Mouse (Mus musculus) liver, embryonic 14 days (tissue): ENCODE results near the gene Vmn1r27. TPM values are rescaled to one million over a fixed set of nuclear protein-coding genes. Genes with fewer than 3 reads are reported as not detected.

Experiments used
- polyA plus RNA-seq: library from polyadenylated mRNA; depleted of rRNA; stranded (reverse); fragments of >200 nt; gene quantifications from 2 replicates; pipeline ENCODE4 v1.2.3, GENCODE M21; 2012; rRNA removed

Gene Vmn1r27
- polyA plus RNA-seq, result not detected in 2 replicates

DNA sequence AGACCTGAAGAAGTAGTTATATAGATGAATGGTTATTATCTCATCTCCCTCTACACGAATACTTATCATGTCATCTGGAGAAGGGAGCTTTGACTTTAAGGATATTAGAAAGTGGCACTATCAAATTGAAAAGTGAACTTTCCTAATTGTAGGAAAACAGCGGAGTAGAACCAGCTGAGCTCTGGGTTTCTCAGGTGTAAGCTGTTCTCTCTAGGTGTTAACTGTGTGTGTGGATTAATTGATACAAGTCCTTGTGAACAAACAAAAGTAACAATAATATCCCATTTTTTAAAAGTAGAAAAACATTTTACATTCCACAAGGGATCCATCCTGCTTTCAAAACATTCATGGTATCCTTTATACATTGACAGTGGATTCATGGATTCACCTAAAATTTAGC lies at the start of gene Vmn1r27:
TSS of gene Vmn1r27 (minus strand) at position 101 of the 400 bp plus-strand sequence.

DNA sequence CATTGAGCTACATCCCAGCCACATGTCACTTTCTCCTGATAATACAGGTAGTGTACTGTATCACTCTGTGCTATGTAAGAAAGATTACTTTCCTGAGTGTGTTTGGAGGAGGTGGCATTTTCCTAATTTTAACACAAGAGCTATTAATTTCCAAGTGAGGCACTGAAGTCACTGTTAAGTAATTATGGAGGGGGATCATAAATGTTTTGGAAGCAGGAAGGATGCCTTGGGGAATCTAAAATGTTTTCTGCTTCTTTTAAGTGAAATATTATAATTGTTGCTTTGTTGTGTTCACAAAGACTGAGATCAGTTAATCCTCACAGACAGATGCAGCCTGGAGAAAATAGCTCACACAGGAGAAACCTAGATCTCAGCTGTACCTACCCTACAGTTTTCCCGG lies 43.1 kb upstream of the Vmn1r27 start, which contains the start of gene Vmn1r28:
TSS of gene Vmn1r28 (plus strand) at position 301 of the 400 bp plus-strand sequence.

Other genes starting within 250 kb of the Vmn1r27 start
- not detected in 2 replicates for gene Vmn1r25, start 238.0 kb downstream of the Vmn1r27 start, polyA plus RNA-seq
- not detected in 2 replicates for gene Vmn1r26, start 203.7 kb downstream of the Vmn1r27 start, polyA plus RNA-seq
- gene Vmn1r28, start 43.2 kb upstream of the Vmn1r27 start, polyA plus RNA-seq, result not detected in 2 replicates
- gene Vmn1r29, start 82.7 kb upstream of the Vmn1r27 start, polyA plus RNA-seq, result not detected in 2 replicates
- not detected in 2 replicates for gene Vmn1r30, start 224.6 kb upstream of the Vmn1r27 start, polyA plus RNA-seq